Mouse (Mus musculus): Measurements from ENCODE around the gene Atg7.

The Atg7 gene

DNA sequence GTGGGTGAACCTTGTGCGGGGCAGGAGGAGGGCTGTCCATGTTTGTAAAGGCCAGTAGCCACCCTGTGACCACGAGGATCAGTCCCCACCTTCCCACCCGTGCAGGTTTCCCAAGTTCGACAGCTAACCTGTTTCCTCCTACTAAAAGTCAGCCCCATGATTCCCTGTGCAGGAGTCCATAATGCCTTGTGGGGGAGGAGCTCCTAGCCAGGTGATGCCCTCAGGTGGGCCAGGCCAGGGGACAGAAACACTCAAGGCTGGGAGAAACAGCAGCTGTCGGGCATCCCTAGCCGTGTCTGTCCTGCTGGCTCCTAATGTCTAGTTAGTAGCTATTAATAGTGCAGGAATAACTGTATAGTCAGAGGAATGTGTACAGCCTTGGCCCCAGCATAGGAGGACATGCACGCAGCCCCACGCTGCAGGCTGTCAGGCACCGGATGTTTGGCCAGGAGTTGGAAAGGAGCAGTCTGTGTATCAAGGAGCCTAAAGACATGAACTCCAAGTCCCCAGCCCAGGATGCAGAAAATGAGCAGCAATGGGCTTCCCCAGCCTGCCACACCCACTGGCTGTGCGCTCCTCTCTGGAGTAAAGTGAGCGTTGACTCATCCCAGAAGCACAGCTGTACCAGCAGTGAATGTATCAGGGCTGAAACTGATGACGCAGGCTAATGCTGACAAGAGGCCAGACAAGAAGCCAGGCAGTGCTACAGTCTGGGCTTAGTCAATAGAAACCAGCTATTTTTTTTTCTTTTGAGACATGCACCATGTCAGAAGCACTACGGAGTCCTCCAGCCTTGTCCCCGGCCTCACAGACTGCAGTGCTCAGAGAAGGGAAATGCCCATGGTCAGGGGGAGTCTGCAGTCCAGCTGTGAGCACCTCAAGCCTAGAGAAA lies 218.0 kb downstream of the Atg7 start:
- no peak for DNase-seq

DNA sequence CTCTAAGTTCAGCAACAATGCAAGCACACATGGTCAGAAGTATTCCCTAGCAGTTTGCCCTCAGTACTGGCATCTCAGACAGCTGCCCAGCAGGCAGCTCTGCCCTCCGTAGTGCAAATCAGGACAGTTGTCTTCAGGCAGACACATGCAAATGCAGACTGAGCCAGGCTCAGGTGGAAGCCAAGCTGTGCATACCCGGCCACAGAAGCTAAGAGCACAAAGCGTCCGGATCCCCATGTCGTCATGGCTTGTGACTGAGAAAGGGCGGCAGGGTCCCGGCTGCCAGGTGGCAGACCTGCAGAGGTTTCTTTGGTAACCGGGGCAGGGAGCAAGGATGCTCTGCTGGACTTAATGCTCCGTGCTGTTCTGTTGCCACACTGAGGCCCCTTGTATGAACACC lies 218.7 kb downstream of the Atg7 start:
- DNase-seq: no peak

DNA sequence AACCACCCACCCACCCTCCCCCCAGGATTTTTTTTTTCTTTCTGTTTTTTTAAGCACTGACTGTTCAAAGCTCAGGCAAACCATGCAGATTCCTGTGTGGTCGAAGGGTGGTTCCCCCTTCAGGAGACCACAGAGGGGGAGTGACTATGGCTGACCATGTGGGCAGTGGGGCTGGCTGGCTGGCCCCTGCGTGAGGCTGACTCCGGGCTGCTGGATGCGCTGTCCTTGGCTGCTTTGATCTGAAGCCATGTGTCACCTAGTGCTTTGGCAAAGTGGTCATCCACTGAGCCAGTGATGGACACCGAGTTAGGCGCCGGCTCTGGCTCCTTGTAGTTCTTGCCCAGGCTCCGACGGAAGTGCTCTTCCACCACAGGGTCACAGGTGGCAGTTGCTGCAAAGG lies 219.1 kb downstream of the Atg7 start:
- DNase-seq: no peak

DNA sequence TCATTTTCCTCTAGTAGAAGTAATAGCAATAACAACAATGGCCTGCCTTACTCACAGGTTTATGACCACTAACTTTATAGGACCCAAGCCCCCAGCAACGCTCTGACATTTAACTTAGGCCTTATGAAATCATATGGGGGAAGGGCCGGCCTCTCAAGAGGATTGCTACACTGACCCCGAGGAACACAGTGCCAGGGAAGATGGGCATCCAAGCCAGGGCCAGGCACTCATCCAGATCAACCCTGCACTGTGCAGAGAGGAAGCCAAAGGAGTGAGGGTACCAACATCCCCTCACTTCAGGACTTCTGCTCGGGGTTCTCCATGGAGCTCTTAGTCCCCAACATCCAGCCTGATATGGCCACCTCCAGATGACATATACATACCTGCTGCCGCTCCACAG lies 220.6 kb downstream of the Atg7 start:
- no peak for DNase-seq

DNA sequence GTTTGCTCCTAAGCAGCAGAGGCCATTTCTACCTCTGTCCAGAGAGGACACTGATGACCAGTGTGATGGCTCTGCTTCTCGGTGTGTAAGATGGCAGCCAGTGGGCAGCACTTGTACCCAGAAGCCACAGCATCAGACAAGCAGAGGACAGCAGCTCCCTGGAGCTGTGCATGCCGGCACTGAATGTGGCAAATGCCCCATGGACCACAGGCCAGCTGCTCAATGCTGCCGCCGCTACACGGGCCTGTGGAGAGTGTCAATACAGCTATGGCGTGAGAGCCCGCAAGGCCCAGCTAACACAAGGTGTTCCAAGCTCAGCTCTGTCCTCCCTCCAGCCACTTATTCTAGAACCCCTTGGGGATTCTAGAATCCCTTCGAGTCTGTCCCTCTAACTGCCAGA lies 221.5 kb downstream of the Atg7 start:
- no peak for DNase-seq

DNA sequence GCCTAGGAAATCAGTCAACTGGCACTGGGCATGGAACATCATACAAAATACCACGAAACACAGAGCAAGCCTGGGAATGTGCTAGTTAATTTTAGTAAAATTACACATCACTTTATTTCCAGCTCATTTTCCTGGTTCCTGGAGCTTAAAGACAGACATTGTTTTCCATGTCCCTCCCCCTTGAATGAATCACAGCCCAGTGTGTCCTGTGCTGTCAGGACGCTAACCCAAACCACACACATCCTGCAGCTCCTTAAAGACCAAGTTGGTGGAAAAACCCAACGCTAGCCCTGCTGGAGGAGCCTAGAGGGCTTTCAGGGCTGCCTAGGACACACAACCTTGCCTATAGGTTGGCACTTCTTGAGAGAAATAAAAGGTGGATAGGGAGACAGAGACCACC lies 223.2 kb downstream of the Atg7 start:
- DNase-seq: no peak

DNA sequence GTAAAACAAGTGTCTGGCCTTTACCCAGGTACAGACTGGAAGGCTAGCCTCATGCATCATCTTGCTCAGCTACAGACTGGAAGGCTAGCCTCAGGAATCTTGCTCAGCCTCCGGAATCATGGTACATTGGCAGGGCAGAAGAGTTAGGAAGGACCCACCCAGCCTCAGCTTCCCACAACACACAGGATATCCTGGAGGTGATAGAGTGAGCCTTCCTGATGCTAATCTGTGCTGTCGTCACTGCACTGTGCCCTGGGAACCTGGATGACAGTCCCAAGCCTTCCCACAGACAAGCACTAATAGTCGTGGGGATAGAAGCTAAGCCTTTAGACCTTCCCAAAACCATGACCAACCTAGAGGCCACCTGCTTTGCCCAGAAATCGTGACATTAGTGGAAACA lies 223.7 kb downstream of the Atg7 start:
- no peak for DNase-seq

DNA sequence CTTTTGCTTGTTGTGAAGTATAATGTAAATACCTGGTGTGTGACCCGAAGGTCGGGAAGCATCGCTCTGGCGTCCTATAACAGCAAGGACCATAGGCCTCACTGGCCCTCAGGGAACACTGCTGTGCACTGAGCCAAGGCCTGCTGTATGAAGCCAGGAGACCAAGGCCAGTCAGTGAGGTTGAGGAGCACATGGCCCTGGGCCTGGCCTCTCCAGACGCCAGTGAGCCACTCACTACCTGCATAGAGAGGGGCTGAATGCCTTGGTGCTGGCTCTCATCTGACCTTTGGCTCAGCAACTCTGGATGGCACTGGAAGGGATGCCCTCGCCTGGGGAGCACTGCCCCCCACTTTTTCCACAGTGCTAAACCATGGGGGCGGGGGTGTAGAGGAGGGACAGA lies 225.8 kb downstream of the Atg7 start:
- DNase-seq: no peak

DNA sequence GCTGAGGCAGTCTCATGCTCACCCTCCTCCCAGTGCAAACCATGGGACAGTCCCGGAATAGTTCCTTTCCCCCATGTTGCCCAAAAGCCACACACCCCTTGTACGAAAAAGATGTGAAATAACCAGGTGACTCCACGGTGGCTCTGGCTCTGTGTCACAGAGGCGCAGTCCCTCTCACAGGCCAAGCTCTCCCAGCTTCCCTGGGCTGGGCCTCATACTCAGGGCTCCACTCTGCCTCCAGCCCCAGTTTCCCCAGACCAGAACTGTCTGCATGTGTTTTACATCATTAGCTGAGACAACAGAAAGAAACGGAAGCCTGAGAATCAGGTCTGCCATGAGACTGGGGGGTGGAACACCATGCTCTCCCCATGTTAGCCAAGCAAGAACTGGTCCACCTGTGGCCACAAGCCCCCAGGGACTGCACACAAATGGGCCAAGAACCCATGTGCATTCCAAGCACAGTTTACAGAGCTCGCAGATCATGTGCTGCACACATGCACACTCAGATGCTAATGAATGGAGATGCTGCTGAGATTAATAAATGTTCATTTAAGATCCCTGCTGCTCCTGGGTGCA lies 226.7 kb downstream of the Atg7 start:
- no peak for DNase-seq

DNA sequence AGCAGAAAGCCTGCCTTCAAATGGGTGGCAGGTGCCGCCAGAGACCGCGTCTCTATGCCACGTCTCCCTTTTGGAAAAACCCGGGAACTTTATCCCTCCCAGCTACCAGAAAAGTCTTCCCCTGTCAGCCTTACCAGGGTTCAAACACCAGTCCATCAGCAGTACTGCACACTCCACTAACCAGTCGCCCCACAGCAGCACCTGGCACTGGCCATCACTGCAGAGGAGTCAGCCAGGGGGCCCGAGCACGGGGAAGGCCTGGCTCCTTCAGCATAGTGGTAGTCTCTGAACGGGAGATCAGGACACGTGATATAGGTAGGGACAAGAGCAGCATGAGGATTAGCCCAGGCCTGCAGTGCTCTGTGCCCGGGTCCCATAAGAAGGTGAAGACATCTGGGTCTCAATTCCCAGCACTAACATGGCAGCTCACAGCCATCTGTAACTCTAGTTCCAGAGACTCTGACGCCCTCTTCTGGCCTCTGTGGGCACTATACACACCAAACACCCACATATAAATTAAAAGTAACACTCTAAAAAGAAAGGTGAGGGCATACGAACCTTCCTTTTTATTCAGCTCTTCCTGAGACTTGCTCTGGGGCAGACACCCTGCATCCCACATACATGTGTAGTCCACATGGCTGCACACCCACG lies 228.2 kb downstream of the Atg7 start:
- no peak for DNase-seq

DNA sequence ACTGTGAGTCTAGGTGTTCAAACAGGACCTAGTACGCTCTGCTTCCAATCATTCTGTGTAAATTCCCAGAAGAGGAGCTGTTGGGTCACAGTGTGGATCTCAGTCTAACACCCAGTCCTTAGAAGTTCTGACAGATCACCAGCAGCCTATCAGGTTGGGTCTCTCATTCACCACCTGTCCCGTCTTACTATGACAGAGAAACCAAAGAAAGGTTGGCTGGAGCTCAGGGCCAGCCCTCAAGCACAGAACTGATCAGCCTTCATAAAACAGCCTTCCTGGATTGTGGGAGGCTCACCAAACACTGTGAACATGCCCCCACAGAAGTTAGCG lies 230.9 kb downstream of the Atg7 start:
- no peak for DNase-seq

DNA sequence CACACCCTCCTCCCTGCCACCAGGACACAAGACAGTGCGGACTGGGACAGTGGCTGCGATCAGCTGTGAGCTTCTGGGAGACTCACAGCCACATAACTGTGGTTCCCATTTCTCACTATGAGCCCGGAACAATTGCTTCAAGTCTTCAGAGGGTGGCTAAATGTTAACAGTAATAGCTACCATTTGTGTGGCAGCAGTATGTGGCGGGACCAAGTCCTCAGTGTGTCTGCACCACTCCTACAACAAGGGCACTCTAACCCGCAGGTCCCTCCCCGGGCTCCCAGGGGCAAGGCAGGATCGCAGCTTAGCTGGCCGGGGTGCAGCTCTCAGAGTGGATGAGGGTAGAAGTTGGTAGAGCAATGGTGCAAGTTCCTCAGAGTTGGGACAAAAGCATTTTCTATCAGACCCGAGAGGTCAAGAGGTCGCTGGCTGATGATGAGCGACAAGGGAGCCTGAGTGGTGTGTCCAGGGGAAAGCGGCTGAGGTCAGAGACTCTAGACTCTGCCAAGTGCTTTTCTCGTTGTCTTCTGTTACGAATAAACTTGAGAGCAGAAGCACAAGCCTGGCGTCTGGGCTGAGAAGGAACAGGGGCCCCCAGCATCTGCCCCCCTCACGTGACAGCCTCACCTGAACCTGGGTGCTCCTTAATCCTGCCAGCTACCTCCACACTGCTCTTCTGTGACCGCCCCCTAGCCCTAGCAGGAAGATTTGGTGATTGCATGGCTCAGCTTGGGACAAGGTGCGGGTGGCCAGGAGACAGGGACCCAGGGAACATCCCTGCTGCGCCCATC lies 231.4 kb downstream of the Atg7 start:
- peak; percentile 45 to 57 for DNase-seq

DNA sequence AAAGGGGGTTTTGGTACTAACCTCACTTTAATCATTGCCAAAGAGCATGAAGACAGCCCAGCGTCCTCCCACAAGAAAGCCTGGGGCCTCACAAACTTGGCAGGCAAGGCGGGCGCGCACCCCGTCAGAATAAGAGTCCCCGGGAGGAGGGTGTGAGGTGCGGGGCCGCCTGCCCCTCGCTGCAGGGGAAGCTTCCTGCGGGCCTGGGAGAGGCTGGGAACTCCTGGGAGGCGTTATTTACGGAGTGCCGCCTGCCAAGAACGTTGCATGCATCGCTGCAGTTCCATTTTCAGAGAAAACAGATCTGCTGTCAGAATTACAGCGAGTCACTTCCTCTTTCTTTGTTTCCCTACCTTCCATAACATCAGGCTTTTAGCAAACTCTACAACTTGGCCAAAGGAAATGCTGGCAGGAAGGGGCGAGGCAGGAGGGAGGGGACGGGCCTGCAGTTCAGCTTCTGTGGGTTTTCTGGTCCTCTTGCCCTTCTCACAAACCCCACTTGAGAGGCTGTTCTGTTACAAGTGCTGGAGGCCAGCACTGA lies 232.2 kb downstream of the Atg7 start:
- DNase-seq: peak; percentile 86 to 88

DNA sequence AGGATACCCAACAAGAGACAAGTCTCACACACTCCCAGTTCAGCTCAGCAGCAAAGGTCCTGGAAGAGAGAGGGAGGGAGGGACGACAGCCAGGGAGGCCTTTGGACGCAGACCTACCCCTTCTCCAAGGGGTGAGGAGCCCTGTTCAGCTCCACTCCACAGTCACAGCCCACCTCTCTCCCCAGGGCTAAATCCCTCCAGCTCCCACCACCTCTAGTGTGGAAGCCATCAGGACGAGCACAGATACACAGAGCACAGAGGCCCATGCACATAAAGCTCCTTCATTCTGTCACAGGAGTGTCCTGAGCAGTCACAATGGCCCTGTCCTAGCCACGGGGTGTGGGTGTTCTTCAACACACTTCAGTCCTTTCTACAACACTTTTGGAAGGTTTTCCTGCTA lies 233.1 kb downstream of the Atg7 start:
- DNase-seq: no peak

DNA sequence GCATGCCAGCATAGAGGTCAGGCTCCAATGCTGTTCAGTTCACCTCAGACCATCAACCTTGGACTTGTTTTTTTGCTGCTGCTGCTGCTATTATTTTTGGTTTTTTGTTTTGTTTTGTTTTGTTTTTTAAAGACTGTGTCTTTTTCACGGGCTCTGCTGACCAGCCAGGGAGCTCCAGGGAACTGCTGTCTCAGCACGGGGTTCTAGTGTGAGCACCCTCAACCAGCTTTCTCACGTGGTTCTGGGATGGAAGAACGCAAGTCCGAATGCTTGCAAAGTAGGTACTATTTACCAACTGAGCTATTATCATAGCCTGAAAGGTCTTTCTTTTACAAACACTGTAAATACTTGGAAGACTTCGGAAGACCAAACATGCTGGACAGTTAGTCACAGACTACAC lies 233.6 kb downstream of the Atg7 start:
- no peak for DNase-seq

DNA sequence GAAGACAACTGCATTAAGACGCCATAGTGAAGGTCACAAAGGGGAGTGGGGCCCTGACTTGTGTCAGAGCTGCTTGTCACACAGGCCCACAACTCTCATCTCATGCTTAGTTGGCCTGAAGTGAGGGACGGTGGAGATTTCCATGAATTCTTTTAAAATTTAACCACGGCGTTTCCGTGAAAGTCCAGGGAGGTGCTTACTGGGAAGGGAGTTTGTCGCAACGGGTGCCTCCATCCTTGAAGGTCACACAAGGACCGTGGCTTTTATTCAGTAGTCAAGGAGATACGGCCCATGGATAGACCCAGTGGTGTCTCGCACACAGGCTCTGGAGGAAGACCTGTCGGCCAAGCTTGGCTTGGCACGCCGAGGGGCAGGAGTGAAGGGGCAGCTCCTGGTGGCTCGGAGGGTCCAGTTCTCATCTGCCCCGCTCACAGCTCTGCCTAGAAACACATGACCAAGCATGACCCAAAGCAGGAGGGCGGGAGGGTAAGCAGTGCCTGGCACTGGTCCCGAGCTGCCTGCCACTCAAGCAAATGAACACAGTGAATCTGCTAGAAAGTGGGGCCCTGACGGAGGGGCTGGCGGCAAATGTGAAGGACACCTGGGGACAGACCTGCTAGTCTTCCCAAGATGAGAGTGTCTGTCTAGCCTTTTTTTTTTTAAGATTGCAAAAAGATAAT lies 236.1 kb downstream of the Atg7 start:
- no peak for DNase-seq

DNA sequence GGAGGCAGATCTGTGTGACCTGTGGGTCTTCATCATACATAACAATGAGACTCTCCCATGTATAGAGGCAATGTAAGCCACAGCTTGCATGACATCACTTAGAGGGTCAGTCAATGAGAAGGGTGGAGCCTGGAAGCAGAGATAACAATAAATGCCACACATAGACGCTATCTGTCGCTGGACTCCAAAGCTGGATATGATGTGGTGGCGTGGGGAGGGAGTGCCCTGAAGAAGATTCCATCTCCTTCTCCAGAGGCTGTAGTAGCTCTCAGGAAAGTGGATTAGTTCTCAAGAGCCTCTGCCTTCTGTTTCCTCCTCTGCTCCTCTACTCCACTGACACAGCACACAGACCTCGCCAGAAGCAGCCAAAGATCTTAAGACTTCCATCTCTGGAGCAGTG lies 237.9 kb downstream of the Atg7 start:
- DNase-seq: no peak

DNA sequence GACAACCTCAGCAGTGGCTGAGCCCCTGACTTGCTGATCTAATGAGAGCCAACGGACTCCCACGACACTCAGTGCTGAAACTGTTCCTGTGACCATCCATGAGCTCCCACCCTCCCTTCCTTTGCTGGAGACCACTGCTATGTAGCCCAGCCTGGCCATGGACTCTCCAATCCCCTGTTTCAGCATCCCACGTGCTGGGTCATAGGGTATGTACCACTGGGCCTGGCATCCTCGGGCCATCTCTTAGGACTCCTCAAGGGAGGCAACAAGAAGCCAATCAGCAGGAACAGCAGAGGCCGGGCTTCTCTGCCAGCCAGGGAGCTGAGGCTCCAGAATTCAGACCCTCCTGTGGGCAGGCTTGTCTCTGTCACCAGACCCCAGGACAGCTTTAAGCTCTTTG lies 239.3 kb downstream of the Atg7 start:
- no peak for DNase-seq

DNA sequence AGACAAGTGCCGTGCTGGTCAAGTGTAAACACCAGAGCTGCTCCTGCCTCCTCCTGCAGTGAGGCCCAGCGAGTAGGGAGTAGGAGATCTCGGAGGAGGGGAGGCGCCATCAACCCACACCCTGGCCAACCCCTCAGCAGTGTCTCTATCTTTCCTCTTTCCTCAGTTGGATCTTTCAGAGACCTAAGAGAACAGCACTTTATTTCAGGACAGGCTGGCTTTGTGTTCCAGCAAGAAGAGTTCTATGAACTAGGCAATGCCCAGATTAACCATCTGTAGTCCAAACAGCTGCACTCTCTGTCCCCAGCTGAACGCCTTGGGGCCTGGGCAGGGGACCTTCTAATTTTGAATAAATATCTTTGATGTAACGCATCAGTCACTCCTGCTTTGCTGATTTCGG lies 239.8 kb downstream of the Atg7 start:
- DNase-seq: no peak

DNA sequence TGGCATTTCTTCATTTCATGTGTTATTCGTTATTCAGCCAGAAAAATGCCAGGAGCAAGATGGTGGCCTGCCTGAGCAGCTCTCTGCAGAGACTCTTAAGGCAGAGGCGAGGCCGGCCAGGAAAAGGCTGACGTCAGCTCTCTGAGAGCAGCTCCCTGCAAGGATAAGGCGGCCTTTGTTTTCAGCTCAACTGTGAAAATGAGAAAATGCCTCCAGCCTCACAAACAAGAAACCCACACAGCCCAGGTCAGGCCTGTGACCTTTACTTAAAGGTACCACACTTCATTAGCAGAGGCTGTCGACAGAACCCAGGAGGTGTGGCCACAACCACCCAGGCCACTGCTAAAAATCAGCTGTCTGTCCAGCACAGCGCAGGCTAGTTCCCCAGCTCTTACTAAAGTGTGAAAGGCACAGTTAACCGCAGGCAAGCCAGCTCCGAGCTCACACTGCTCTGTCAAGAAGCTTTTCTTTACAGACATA lies 240.4 kb downstream of the Atg7 start:
- no peak for DNase-seq

DNA sequence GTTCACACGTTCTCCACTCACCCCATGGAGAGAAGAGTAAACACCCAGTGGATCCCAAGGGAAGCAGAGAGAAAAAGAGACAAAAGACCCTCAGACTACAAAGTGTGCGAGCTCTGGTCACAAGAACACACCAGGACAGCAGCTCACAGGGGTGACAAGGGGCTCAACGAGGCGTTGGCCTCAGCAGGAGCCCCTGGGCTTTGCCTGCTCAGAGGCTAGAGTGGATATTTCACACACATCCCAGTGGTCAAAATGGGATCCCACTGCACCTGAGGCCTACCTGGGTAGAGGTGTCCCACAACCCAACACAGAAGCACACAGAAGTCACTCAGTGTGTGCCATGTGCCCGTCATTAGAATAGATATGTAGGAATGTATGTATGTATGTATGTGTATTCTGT lies 242.2 kb downstream of the Atg7 start:
- no peak for DNase-seq

DNA sequence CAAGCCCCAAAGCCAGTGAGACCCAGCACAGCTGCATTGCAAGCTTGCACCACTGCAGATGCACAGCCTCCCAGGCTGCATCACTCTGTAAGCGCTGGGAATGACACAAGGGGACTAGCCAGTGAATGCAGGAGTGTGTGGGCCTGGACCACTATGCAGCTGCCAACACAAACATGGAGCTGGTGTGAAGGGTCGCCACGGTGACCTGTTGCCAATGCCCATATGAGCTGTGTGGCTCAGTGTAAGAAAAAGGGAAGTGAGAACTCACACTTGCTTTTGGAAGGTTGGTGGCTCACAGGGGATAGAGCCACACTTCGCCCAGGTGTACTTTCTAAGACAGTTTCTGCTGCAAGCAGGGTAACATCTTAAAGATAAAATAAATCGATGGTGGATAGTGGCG lies 243.1 kb downstream of the Atg7 start:
- DNase-seq: no peak

Measured in thymus, postnatal 36 days (tissue).